Mouse (Mus musculus) hindbrain, embryonic 12.5 days (tissue): ENCODE results near the gene Wfdc15b. TPM values are rescaled to one million over a fixed set of nuclear protein-coding genes. Genes with fewer than 3 reads are reported as not detected.

Experiments used
- ATAC-seq: fragments of 200-750 bp; cut with Nextera tagmentation; 2 replicates; pipeline ENCODE4 v1.8.0; 2017; ENCODE audit warnings: moderate TSS enrichment; ENCODE audit not compliant: low FRiP score
- H3K27ac ChIP-seq: fragments of 300-500 bp; sonication (generic); 2 replicates; pipeline ENCODE4 v1.5.1; 2016; ENCODE audit warnings: mild to moderate bottlenecking
- H3K27me3 ChIP-seq: fragments of 300-500 bp; sonication (generic); 2 replicates; pipeline ENCODE4 v1.6.1; 2016; ENCODE audit warnings: mild to moderate bottlenecking
- H3K36me3 ChIP-seq: fragments of 300-500 bp; sonication (generic); 2 replicates; pipeline ENCODE4 v1.6.1; 2016; ENCODE audit warnings: mild to moderate bottlenecking
- H3K4me1 ChIP-seq: fragments of 300-500 bp; sonication (generic); 2 replicates; pipeline ENCODE4 v1.6.1; 2016
- H3K4me2 ChIP-seq: fragments of 300-500 bp; sonication (generic); replicated peaks from 2 replicates; pipeline ENCODE4 v1.6.1; 2016; ENCODE audit warnings: mild to moderate bottlenecking
- H3K4me3 ChIP-seq: fragments of 300-500 bp; sonication (generic); 2 replicates; pipeline ENCODE4 v1.5.1; 2016; ENCODE audit warnings: mild to moderate bottlenecking
- H3K9ac ChIP-seq: fragments of 300-500 bp; sonication (generic); 2 replicates; pipeline ENCODE4 v1.6.1; 2016; ENCODE audit warnings: mild to moderate bottlenecking, moderate library complexity
- H3K9me3 ChIP-seq: fragments of 300-500 bp; sonication (generic); replicated peaks from 2 replicates; pipeline ENCODE4 v1.6.1; 2016; ENCODE audit warnings: mild to moderate bottlenecking
- WGBS: fragments of 180-500 bp; shearing (Covaris S2); methylation state at CpG from one replicate; pipeline ENCODE4 v1.1.7; 2016; 5-methylcytosine and 5-hydroxymethylcytosine counted together
- polyA plus RNA-seq: library from polyadenylated mRNA; unstranded; fragments of >200 nt; fragmentation: Nextera tagmentation; extraction: Ambion mirVana; gene quantifications from 2 replicates; pipeline ENCODE4 v1.2.1, GENCODE M21; 2016

Gene Wfdc15b
- polyA plus RNA-seq, 1 experiment from 2014 or later: not detected

DNA sequence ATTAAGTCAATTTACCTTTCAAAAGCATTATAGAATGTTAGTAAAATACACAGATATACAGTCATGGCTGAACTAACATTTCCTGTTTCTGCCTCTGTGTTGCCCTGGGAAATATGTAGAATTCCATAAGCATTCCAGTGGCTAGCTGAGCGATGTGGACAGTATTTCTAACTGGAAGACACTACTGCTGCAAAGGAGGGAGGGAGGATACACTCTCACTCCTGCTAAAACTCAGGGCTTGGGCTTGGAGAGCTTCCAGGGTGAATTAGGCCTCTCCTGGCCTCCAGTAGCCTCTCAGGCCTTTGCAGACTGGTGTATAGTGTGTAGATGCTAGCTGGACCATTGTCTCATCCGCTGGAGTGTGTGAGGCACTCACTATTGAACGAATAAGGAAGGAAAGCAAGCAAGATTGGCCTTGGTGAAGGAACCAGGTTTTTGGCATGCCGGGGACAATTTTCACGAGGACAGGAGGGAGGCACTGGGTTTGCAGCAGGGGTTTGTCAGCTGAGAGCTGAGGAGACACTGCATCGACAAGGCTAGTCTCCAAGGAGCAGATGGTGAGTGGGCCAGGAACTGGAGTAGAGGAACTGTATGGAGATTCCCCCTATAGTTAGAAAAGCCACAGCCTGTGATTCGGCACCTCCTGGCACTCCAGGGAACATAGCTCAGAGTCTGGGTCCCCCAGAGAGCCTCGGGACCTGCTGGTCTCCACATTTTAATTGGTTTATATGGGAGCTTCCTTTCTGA is 46.6 kb downstream of the Wfdc15b start:
- WGBS: 79% methylated on average over 8 of the region's 8 CpGs
- H3K4me3 ChIP-seq: no peak overlapping the region
- no peak overlapping the region for H3K4me2 ChIP-seq
- H3K36me3 ChIP-seq: no peaks in the 10 kb centered on the region
- peaks cover 12% of the 10 kb centered on the region for H3K4me1 ChIP-seq
- H3K9ac ChIP-seq: no peak overlapping the region
- H3K9me3 ChIP-seq: no peaks in the 10 kb centered on the region
- H3K27ac ChIP-seq: no peak overlapping the region
- no peak for ATAC-seq
- H3K27me3 ChIP-seq: peaks cover 40% of the 10 kb centered on the region

DNA sequence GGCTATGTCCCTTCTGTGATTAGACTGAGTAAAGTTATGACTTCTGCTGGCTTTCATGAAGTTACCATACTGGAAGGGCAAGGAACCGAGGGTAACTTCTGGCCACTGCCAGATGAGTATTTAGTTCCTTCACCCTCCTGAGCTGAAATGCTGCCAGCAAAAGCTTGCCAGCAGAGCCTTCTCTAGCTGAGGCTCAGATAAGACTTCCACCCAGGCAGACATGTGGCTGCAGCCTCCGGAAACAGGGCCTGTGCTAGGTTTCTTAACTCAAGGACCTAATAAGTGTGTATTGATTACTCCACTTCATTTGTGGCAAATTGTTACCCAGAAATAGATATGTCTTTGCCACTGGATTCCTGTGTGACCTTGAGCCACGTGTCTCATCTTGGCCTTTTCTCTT is 48.1 kb downstream of the Wfdc15b start:
- no peaks in the 10 kb centered on the region for H3K36me3 ChIP-seq
- H3K27me3 ChIP-seq: peaks cover 50% of the 10 kb centered on the region
- peaks cover 16% of the 10 kb centered on the region for H3K4me1 ChIP-seq
- no peak overlapping the region for H3K27ac ChIP-seq
- no peak overlapping the region for H3K9ac ChIP-seq
- H3K4me3 ChIP-seq: no peak overlapping the region
- WGBS: 70% methylated on average over 3 of the region's 3 CpGs
- no peaks in the 10 kb centered on the region for H3K9me3 ChIP-seq
- no peak overlapping the region for H3K4me2 ChIP-seq
- ATAC-seq: no peak

DNA sequence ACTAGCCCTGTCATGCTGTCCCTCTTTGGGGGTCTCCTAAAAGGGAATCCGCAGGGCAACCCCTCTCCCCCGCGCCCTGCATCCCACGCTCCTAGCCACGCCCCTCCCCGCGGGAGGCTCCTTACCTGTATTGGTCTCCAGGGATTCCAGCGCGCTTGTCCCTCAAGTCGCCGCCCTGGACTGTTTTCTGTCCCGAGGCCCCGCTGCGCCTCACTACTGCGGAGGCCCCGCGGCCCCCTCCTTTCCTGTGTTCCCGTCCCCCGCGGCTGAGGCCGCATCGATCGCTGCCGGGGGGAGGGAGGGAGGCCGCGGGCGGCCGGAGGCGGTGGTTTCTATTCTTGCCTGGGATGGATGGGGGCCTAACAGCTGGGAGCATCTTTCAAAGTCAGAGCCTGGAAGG is 50.6 kb downstream of the Wfdc15b start, which contains the start of gene Kcns1:
TSS of gene Kcns1 (minus strand) at position 212 of the 400 bp plus-strand sequence.
- no peak for ATAC-seq
- H3K27ac ChIP-seq: no peak within 1 kb of the TSS
- H3K27me3 ChIP-seq: peaks cover 75% of the 10 kb centered on the region
- WGBS: under 1% methylated on average over 25 of the region's 29 CpGs
- H3K9ac ChIP-seq: peak within 1 kb of the TSS; percentile 47
- peaks cover 25% of the 10 kb centered on the region for H3K4me1 ChIP-seq
- no peaks in the 10 kb centered on the region for H3K36me3 ChIP-seq
- H3K9me3 ChIP-seq: no peaks in the 10 kb centered on the region
- peak within 1 kb of the TSS; percentile 64 for H3K4me2 ChIP-seq
- H3K4me3 ChIP-seq: peak within 1 kb of the TSS; percentile 33

DNA sequence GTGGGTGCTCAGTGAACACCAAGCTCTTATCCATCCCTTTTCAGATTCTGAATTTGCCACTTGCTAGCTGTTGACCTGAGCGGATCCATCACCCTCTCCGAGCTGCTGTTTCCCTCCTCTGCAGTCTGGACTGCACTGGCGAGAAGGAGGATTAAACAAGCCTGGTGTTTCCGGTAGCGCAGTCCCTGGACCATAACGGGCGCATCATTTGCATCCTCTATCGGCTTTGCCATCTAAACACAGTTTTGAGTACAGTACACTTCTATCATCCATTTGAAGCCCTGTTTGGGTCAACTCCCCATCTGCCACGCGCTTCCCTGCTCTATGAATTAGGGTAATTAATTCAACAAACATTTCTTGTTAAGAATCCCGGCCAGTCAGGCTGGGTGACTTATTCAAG is 51.1 kb downstream of the Wfdc15b start:
- ATAC-seq: no peak
- H3K27ac ChIP-seq: no peak overlapping the region
- H3K4me2 ChIP-seq: peak overlapping the region; percentile 64
- H3K9me3 ChIP-seq: no peaks in the 10 kb centered on the region
- H3K4me3 ChIP-seq: no peak overlapping the region
- H3K27me3 ChIP-seq: peaks cover 79% of the 10 kb centered on the region
- H3K4me1 ChIP-seq: peaks cover 25% of the 10 kb centered on the region
- WGBS: 4% methylated on average over 11 of the region's 11 CpGs
- no peak overlapping the region for H3K9ac ChIP-seq
- H3K36me3 ChIP-seq: no peaks in the 10 kb centered on the region

- H3K27me3 ChIP-seq: peaks cover 72% of the 10 kb centered on the region
- peaks cover 25% of the 10 kb centered on the region for H3K4me1 ChIP-seq
- no peak overlapping the region for H3K9ac ChIP-seq
- H3K4me2 ChIP-seq: peak overlapping the region; percentile 58
- no peaks in the 10 kb centered on the region for H3K9me3 ChIP-seq
- H3K27ac ChIP-seq: no peak overlapping the region
- peak overlapping the region; percentile 35 for H3K4me3 ChIP-seq
- ATAC-seq: 0 out of 2 replicates have a peak, but pooled peaks have one; percentile 19
- no peaks in the 10 kb centered on the region for H3K36me3 ChIP-seq
- 12% methylated on average over 40 of the region's 42 CpGs for WGBS
Measured at GRCm38 (mm10) chr2:164168571-164168946, 52.9 kb downstream of the Wfdc15b start.

DNA sequence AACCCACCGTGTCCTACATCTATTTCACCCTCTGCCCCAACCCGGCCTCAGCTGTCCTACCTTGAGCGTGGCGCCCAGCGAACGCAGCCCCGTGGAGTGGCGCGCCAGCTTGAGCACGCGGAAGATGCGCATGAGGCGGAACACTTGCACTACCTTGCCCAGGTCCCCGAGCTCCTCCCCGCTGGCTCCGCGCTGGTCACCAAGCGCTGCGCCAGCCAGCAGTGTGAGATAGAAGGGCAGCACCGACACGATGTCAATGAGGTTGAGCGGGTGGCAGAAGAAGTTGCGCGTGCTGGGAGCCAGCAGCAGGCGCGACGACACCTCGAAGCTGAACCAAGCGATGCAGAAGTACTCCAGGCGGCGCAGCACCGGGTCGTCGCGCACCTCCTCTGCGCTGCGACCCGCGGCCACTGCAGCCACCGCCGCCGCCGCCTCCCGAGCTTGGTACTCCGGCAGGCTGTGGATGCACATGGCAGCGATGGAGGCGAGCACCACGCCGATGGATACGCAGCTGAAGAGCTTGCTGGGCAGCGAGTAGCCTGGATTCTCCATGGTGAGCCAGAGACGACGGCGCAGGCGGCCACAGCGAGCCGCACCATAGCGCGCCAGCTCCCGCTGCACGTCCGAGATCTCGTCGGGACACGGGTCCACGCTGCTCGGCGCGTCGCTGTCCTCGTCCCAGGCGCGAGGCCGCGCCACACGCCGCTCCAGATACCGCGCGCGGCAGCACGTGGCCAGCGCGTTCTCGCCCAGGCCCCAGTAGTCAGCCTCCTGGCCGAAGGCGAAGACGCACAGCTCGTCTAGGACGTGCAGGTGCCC is 53.5 kb downstream of the Wfdc15b start:
- peaks cover 25% of the 10 kb centered on the region for H3K4me1 ChIP-seq
- WGBS: 10% methylated on average over 89 of the region's 90 CpGs
- H3K36me3 ChIP-seq: no peaks in the 10 kb centered on the region
- H3K9me3 ChIP-seq: no peaks in the 10 kb centered on the region
- H3K27me3 ChIP-seq: peaks cover 69% of the 10 kb centered on the region
- no peak overlapping the region for H3K27ac ChIP-seq
- ATAC-seq: peak; percentile 66; the same call in 1 of the 2 replicates
- H3K9ac ChIP-seq: peak overlapping the region; percentile 45; the same call in 1 of the 2 replicates
- peak overlapping the region; percentile 35 for H3K4me3 ChIP-seq
- H3K4me2 ChIP-seq: peak overlapping the region; percentile 58

- Histone ChIP-seq H3K36me3 (no peaks in the 10 kb centered on the region), H3K4me1 (peaks cover 13% of the 10 kb centered on the region), H3K27me3 (peaks cover 45% of the 10 kb centered on the region), H3K9ac (no peak overlapping the region), H3K4me2 (no peak overlapping the region), H3K9me3 (no peaks in the 10 kb centered on the region), H3K4me3 (no peak overlapping the region), H3K27ac (no peak overlapping the region)
- no peak for ATAC-seq
- 94% methylated on average over 5 of the region's 5 CpGs for WGBS
Measured at GRCm38 (mm10) chr2:164164941-164165340, 56.5 kb downstream of the Wfdc15b start.

Other genes with a start within 250 kb of the Wfdc15b start
- gene Ywhab, start 226.7 kb downstream of the Wfdc15b start, polyA plus RNA-seq: 355 and 373 TPM in 2 replicates
- 2.3 and 2.9 TPM in 2 replicates for gene Pabpc1l, start 196.2 kb downstream of the Wfdc15b start, polyA plus RNA-seq
- 32.0 and 34.5 TPM in 2 replicates for gene Stk4, start 151.3 kb downstream of the Wfdc15b start, polyA plus RNA-seq
- 47.0 and 47.8 TPM in 2 replicates for gene Tomm34, start 150.5 kb downstream of the Wfdc15b start, polyA plus RNA-seq
- 0.27 and 0.30 TPM in 2 replicates for gene Kcns1, start 50.5 kb downstream of the Wfdc15b start, polyA plus RNA-seq
- gene Wfdc5, start 38.9 kb downstream of the Wfdc15b start, polyA plus RNA-seq: not detected in 2 replicates
- 0.31 TPM in 1 of 2 replicates, not detected in the other for gene Wfdc12, start 31.1 kb downstream of the Wfdc15b start, polyA plus RNA-seq
- not detected in 2 replicates for gene Wfdc15a, start 21.5 kb downstream of the Wfdc15b start, polyA plus RNA-seq
- gene Svs2, start 16.8 kb upstream of the Wfdc15b start, polyA plus RNA-seq: not detected in 2 replicates
- gene Svs3b, start 35.0 kb upstream of the Wfdc15b start, polyA plus RNA-seq: not detected in 2 replicates
- gene Svs4, start 56.8 kb upstream of the Wfdc15b start, polyA plus RNA-seq: not detected in 2 replicates
- not detected in 2 replicates for gene Svs3a, start 67.6 kb upstream of the Wfdc15b start, polyA plus RNA-seq
- not detected in 2 replicates for gene Svs6, start 95.1 kb upstream of the Wfdc15b start, polyA plus RNA-seq
- gene Svs5, start 111.1 kb upstream of the Wfdc15b start, polyA plus RNA-seq: not detected in 2 replicates
- 1.2 and 2.0 TPM in 2 replicates for gene Slpi, start 167.4 kb upstream of the Wfdc15b start, polyA plus RNA-seq
- 0.33 and 0.37 TPM in 2 replicates for gene Rbpjl, start 181.5 kb upstream of the Wfdc15b start, polyA plus RNA-seq
- 31.5 and 39.5 TPM in 2 replicates for gene Matn4, start 183.5 kb upstream of the Wfdc15b start, polyA plus RNA-seq
- gene Sdc4, start 222.2 kb upstream of the Wfdc15b start, polyA plus RNA-seq: 17.6 and 18.8 TPM in 2 replicates
- gene Sys1, start 235.3 kb upstream of the Wfdc15b start, polyA plus RNA-seq: 65.1 and 71.5 TPM in 2 replicates
- 1.2 and 5.7 TPM in 2 replicates for gene Gm20458, start 239.3 kb upstream of the Wfdc15b start, polyA plus RNA-seq